ENCODE assay signal across 14 mouse cellular contexts in the genomic region with DNA sequence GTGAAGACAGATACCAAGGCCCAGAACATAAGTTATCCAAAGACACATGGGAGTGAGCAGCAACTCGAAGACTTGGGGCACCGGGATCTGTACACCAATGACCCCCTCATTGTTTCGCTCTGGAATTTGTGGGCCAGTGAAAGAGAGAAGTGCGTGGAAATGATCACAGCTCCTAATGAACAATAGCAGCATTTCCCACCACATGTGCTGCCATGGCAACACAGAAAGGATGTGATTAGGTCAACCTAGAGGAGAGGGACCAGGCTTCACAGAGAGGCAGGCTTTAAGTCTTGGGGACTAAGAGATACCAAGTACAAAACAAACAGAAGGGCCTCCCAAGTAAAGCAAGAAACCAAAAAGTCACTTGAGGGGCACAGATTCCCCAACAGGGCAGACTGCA.
DNase-seq lines count a peak whose midpoint lies in the region; ATAC-seq and TF ChIP-seq lines count a peak whose summit lies in the region.
"Had no signal": no experiment of that assay in that cellular context is flagged by ENCODE, and none has a peak within 500 bp of the region (broad histone marks: within the 10 kb centered on the region; RNA-seq: fewer than 3 reads in every experiment).

No protein-coding gene starts in this region.

- no peak overlapping the region for H3K4me2 ChIP-seq in forebrain, embryonic 15.5 days (replicated peaks)
- no peak overlapping the region for H3K4me2 ChIP-seq in forebrain, embryonic 12.5 days
- H3K4me2 ChIP-seq in hindbrain, embryonic 14.5 days (replicated peaks) = no peak overlapping the region
- no peak overlapping the region for H3K4me2 ChIP-seq in midbrain, postnatal 0 days (ENCODE audit: low read depth, low read length, poor library complexity, severe bottlenecking)
- H3K4me2 ChIP-seq: lung, embryonic 14.5 days had no signal

- DNase-seq in embryonic facial prominence, embryonic 10.5 days (ENCODE audit: low spot score) = peak; percentile 29
- DNase-seq in hindbrain, embryonic 14.5 days (ENCODE audit: low spot score) = no peak
- DNase-seq in midbrain, postnatal 0 days (ENCODE audit: low spot score) = peak; percentile 32
- no peak for DNase-seq in layer of hippocampus, adult 18-20 months (ENCODE audit: low spot score in 2 of 2)
- no peak for DNase-seq in gastrocnemius, adult 2 months
- DNase-seq in heart, adult 9 months (ENCODE audit: low spot score in 2 of 2) = no peak
- DNase-seq: cerebellum, adult 11 months; heart, postnatal 14 days; lung, embryonic 14.5 days had no signal

- no peak; the same call in 1 of the 2 replicates for ATAC-seq in forebrain, embryonic 15.5 days (replicated peaks)
- no peak for ATAC-seq in forebrain, embryonic 12.5 days (ENCODE audit: low FRiP score)
- ATAC-seq in hindbrain, embryonic 14.5 days (ENCODE audit: low FRiP score) = no peak
- no peak for ATAC-seq in midbrain, postnatal 0 days (ENCODE audit: low FRiP score)
- ATAC-seq: intestine, postnatal 0 days had no signal

- peaks cover 15% of the 10 kb centered on the region for H3K4me1 ChIP-seq in forebrain, embryonic 15.5 days
- H3K4me1 ChIP-seq in forebrain, embryonic 12.5 days = peaks cover 20% of the 10 kb centered on the region
- peaks cover 27% of the 10 kb centered on the region for H3K4me1 ChIP-seq in embryonic facial prominence, embryonic 10.5 days
- H3K4me1 ChIP-seq in hindbrain, embryonic 14.5 days (replicated peaks; ENCODE audit: control insufficient read depth, insufficient read depth, low read length) = peaks cover 23% of the 10 kb centered on the region
- peaks cover 20% of the 10 kb centered on the region for H3K4me1 ChIP-seq in midbrain, postnatal 0 days (ENCODE audit: insufficient read depth, low read length)
- H3K4me1 ChIP-seq: heart, embryonic 10.5 days had no signal

- no peak for TF ChIP-seq CTCF in midbrain, postnatal 0 days (IDR thresholded peaks at IDR 0.05)
- TF ChIP-seq CTCF in gastrocnemius, adult 2 months (IDR thresholded peaks at IDR 0.05) = no peak

- H3K27me3 ChIP-seq in forebrain, embryonic 15.5 days = no peaks in the 10 kb centered on the region
- H3K27me3 ChIP-seq in forebrain, embryonic 12.5 days = no peaks in the 10 kb centered on the region
- no peaks in the 10 kb centered on the region for H3K27me3 ChIP-seq in embryonic facial prominence, embryonic 10.5 days (replicated peaks; ENCODE audit: low read depth, poor library complexity, severe bottlenecking)
- no peaks in the 10 kb centered on the region for H3K27me3 ChIP-seq in hindbrain, embryonic 14.5 days (ENCODE audit: control insufficient read depth, insufficient read depth, low read length)
- no peaks in the 10 kb centered on the region for H3K27me3 ChIP-seq in midbrain, postnatal 0 days (ENCODE audit: insufficient read depth, low read length)

- intact Hi-C loops in gastrocnemius, adult 2 months (cut with DNase I) = no loop called here

- H3K9ac ChIP-seq in forebrain, embryonic 15.5 days (replicated peaks) = no peak overlapping the region
- no peak overlapping the region for H3K9ac ChIP-seq in forebrain, embryonic 12.5 days
- no peak overlapping the region for H3K9ac ChIP-seq in hindbrain, embryonic 14.5 days
- H3K9ac ChIP-seq in midbrain, postnatal 0 days (replicated peaks; ENCODE audit: low read length, poor library complexity, severe bottlenecking) = no peak overlapping the region
- H3K9ac ChIP-seq: lung, embryonic 14.5 days had no signal

- H3K9me3 ChIP-seq in forebrain, embryonic 15.5 days = no peaks in the 10 kb centered on the region
- H3K9me3 ChIP-seq in forebrain, embryonic 12.5 days = no peaks in the 10 kb centered on the region
- H3K9me3 ChIP-seq in embryonic facial prominence, embryonic 10.5 days = no peaks in the 10 kb centered on the region
- H3K9me3 ChIP-seq in hindbrain, embryonic 14.5 days (ENCODE audit: control insufficient read depth, low read length) = peaks cover 6% of the 10 kb centered on the region; the same call in 1 of the 2 replicates
- no peaks in the 10 kb centered on the region for H3K9me3 ChIP-seq in midbrain, postnatal 0 days (ENCODE audit: low read length)
- H3K9me3 ChIP-seq: heart, embryonic 10.5 days had no signal

- H3K4me3 ChIP-seq in forebrain, embryonic 15.5 days = no peak overlapping the region
- H3K4me3 ChIP-seq in forebrain, embryonic 12.5 days (replicated peaks) = no peak overlapping the region
- no peak overlapping the region for H3K4me3 ChIP-seq in embryonic facial prominence, embryonic 10.5 days
- H3K4me3 ChIP-seq in hindbrain, embryonic 14.5 days (replicated peaks; ENCODE audit: low read length) = no peak overlapping the region
- no peak overlapping the region for H3K4me3 ChIP-seq in midbrain, postnatal 0 days (ENCODE audit: low read depth, low read length)
- no peak overlapping the region for H3K4me3 ChIP-seq in gastrocnemius, adult 2 months
- H3K4me3 ChIP-seq: heart, embryonic 10.5 days had no signal

- WGBS in forebrain, embryonic 15.5 days = 40% methylated on average over 4 of the region's 4 CpGs
- 34% methylated on average over 4 of the region's 4 CpGs for WGBS in forebrain, embryonic 12.5 days
- 67% methylated on average over 4 of the region's 4 CpGs for WGBS in embryonic facial prominence, embryonic 10.5 days
- 21% methylated on average over 4 of the region's 4 CpGs for WGBS in hindbrain, embryonic 14.5 days
- WGBS in midbrain, postnatal 0 days = 38% methylated on average over 4 of the region's 4 CpGs

- 0 out of 2 replicates have a peak overlapping the region, but pooled peaks have one; percentile 44 for H3K27ac ChIP-seq in forebrain, embryonic 15.5 days (replicated peaks)
- H3K27ac ChIP-seq in forebrain, embryonic 12.5 days = no peak overlapping the region
- peak overlapping the region; percentile 20 for H3K27ac ChIP-seq in embryonic facial prominence, embryonic 10.5 days (replicated peaks)
- peak overlapping the region; percentile 69 for H3K27ac ChIP-seq in hindbrain, embryonic 14.5 days
- peak overlapping the region; percentile 57; the same call in 1 of the 2 replicates for H3K27ac ChIP-seq in midbrain, postnatal 0 days (ENCODE audit: low read depth, low read length)
- no peak overlapping the region for H3K27ac ChIP-seq in gastrocnemius, adult 2 months
- H3K27ac ChIP-seq: heart, embryonic 10.5 days; kidney, postnatal 0 days had no signal

- no peaks in the 10 kb centered on the region for H3K36me3 ChIP-seq in forebrain, embryonic 15.5 days
- no peaks in the 10 kb centered on the region for H3K36me3 ChIP-seq in forebrain, embryonic 12.5 days (replicated peaks)
- no peaks in the 10 kb centered on the region for H3K36me3 ChIP-seq in embryonic facial prominence, embryonic 10.5 days (replicated peaks)
- no peaks in the 10 kb centered on the region for H3K36me3 ChIP-seq in hindbrain, embryonic 14.5 days (replicated peaks; ENCODE audit: control insufficient read depth, insufficient read depth)
- H3K36me3 ChIP-seq in midbrain, postnatal 0 days (ENCODE audit: insufficient read depth, low read length) = no peaks in the 10 kb centered on the region
- H3K36me3 ChIP-seq: heart, embryonic 10.5 days had no signal

Comparison
In these comparisons a context has a peak if more than half of its experiments do, and no peak if none do; other contexts are left out.
1. H3K27ac ChIP-seq: peak in forebrain, embryonic 15.5 days (single experiment), embryonic facial prominence, embryonic 10.5 days (single experiment), hindbrain, embryonic 14.5 days (single experiment) and midbrain, postnatal 0 days (single experiment); none in forebrain, embryonic 12.5 days (single experiment) and gastrocnemius, adult 2 months (single experiment).
2. DNase-seq: peak in embryonic facial prominence, embryonic 10.5 days (single experiment) and midbrain, postnatal 0 days (single experiment); none in hindbrain, embryonic 14.5 days (single experiment), layer of hippocampus, adult 18-20 months (0 of 2), gastrocnemius, adult 2 months (single experiment) and heart, adult 9 months (0 of 2).